Mouse (Mus musculus): ENCODE results near the gene Inpp1.
A peak's percentile ranks its signal among the peaks of the same experiment; 100 is the strongest.

Gene Inpp1

DNA sequence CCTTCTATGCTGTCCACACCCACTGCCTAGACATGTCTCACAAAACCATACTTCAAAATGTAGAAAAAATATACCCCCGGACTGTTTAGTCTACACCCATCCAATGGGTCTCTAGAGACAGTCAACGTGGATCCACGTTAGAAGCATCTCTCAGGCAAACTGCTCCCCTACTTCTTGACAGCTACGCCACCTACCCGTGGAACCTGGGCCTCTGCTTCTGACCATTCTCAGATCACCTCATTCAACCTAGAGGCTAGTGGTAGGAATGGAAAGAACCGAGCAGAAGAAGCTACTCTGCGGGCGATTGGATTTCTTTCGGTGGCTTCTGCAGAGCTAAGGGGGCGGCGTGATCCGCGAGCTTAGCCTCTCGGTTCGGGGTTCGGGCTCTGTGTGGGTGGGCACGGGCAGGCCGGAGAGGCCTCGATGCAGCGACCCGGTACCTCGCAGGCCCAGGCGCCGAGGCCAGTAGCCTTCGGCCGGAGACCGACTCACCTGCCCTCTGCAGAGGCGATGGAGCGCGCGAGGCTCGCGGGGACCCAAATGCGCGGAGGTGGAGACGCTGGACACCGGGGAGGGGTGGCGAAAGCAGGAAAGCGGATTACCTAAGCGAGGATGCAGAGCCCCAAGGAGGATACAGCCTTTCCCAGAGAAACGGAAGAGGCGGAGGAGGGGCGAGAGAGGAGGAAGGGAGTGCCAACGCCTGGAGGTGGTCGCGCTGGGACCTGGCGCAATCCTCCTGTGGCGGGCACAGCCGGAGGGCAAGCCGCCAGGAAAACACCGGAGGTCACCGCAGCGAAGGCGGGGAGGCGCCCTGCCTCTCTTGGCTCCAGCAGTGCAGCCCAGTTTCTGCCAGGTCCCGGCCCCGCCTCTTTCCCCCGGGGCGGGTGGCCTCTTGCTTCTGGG lies at the start of gene Inpp1:
TSS of gene Inpp1 (minus strand) at position 779 of the 903 bp plus-strand sequence.
- DNase-seq = peak; percentile 89

DNA sequence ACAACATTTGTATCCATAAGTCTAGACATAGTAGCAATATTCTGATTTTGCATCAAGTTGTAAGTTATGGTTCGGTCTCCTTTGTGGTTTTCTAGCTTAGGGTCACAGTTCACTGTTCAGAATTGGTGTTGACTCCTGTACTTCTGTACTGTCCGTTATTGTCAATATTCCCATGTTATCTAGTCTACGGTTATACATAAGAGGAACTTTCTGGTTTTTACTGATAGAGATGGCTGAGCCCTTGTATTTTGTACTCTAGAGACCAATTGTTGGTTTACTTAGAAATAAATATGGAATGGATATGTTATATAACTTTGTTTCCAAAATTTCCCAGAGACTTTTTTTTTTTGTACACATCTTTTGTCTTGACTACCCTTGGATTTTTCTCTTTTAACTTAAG lies 48.5 kb upstream of the Inpp1 start:
- DNase-seq = no peak

DNA sequence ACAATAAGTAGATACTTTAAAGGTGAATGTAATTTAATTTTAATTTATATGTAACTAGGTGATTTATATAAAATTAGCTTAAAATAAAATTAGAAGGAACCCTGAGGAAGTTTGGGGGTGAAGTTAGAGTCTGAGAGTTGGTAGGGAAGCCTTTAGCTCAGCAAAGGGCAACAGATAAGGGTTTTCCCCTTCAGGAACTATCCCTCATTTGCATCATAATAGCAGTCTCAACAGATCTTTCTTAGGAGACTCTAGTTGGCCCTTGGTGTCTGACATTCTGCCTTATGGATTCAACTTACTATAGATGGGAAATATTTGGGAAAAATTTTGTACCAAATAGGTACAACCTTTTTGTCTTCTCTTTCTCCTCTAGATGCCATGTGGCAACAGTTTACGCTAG lies 46.7 kb upstream of the Inpp1 start:
- no peak for DNase-seq

DNA sequence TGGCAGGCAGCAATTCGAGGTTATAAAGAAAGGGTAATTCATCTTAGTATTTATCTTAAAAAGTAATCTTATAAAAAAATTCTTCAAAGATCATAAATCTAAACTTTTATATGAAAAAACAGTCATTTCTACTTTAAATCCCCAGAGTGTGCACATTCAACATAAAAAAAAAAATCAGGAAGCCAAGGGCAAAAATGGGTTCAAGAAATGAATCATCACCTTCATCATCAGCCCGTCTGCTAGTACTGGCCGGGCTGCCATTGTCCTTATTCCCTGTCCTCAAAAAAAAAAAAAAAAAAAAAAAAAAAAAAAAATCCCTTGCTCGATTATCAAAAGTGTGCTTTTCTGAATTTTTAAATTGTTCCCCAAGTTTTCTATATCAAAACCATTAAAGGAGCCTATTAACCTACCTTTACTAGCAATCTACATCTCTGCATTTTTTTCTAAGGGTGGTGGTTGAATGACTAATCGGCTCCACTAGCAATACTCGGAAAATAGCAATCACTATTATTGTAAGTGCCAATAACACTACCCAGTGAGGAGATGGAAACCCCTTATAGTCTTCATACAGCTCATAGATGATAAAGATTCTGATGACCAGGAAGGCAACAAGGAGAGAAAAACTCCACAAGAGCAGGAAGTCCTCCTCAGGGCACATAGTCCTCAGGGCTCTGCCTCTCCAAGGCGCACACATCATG lies 38.6 kb upstream of the Inpp1 start:
- no peak for DNase-seq

DNA sequence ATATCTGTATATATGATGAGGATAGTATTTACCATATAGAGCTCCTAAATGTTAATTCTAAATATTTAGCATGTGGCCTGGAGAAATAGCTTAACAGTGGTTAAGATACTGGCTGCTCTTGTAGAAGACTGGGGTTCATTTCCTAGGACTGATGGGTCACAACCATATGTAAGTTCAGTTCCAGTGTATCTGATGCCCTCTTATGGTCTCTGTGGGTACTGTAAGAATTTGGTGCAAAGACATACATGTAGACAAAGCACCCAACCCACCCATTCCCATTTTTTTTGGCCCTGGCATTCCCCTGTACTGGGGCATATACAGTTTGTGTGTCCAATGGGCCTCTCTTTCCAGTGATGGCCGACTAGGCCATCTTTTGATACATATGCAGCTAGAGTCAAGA lies 36.5 kb upstream of the Inpp1 start:
- DNase-seq = peak; percentile 41

DNA sequence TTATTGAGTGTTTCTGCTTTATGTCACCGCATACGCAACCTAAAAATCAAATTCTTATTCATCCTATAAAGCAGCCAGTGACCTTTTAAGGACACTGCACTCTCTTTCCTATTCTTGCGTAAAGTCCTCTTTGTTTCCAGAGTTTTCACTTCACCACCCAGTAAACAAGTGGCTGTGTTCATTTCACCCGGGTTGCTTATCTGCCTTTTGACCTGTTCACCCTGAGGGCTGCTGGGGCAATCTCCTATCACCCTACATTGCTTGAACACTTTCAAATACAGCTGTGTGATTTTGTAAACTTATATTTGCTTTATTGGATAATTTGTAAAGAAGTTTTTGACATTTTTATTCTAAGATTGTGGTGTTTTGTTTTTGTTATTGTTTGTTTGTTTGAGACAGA lies 31.9 kb upstream of the Inpp1 start:
- DNase-seq = no peak

DNA sequence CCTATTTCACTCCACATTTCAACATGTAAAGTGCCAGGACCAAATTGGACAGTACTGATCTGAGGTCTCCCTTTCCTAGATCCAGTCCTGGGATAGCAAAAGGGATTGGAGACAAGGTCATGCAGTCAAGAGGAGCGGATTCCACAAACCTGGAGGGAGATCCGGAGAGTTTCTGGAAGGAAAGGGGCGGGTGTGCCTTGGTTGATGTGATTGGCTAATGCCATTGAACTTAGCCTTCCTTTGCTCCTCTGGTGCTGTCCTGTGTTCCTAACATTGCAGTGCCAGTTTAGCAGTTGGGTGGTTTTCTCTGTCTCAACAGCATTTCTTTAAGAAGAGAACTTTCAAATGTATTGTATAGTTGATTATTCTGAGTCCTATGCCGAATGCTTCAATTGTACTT lies 29.1 kb upstream of the Inpp1 start:
- no peak for DNase-seq

DNA sequence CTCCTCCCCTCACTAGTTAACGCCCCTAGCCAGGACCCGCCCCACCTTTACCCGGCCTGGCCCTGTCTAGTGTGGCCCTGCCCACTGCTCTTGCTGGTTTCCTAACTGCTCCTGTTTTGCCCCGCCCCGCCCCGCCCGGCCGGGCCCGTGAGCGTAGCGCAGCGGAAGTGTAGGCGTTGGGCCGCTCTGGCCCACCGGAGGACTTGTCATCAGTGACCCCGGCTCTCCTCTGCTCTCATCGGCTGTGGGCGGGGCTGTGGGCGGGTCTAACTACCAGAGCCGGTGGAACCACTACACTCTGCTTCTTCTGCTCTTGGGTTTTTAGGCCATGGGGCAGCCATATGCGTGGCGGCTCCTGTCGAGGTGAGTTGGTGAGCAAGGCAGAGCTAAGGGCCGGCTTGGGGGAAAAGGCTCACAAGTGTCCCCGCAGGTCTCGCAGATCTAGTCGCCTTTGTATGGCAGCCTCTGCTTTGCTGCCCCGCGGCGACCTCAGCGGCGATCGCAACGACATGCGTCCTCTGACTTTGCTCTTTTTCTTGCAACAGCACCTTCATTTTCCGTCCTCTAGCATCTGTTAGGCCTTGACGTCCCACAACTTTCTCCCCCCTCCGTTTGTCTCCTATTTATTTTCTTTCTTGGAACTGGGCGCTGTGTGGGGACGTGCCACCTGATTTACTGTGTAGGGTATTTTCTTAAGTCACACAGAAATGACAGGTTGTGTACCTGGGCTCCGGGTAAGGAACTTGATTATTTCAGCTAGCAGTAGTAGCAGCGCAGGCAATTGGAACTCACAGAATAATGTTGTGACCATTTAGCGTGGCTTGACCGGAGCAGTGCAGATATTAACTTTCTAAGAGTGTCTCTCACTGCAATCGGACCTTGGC lies 27.5 kb upstream of the Inpp1 start, which contains the start of gene Hibch:
TSS of gene Hibch (plus strand) at position 148 of the 884 bp plus-strand sequence.
- peak; percentile 100 for DNase-seq

DNA sequence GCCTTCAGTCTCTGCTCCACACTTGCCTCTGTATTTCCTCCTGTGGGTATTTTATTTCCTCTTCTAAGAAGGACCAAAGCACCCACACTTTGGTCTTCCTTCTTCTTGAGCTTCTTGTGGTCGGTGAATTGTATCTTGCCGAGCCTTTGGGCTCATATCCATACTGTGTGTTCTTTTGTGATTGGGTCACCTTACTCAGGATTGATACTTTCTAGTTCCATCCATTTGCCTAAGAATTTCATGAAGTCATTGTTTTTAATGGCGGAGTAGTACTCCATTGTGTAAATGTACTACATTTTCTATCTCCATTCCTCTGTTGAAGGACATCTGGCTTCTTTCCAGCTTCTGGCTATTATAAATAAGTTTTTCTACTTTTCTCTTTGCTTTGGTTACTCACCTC lies 26.9 kb upstream of the Inpp1 start:
- DNase-seq = no peak

DNA sequence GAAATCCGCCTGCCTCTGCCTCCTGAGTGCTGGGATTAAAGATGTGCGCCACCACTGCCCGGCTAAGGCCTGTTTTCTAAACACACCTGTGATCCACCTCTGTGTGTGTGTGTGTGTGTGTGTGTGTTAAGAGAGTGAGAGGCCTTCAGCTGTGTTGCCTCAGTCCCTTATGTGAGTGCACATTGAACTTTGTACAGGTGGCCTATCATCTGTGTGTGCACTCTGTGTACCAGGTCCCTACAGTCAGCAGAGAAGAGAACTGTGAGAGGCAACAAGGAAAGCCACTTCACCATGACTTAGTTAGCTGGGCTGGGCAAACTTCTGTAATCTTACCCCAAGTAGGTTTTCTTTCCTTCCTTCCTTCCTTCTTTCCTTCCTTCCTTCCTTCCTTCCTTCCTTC lies 21.6 kb upstream of the Inpp1 start:
- DNase-seq = no peak

DNA sequence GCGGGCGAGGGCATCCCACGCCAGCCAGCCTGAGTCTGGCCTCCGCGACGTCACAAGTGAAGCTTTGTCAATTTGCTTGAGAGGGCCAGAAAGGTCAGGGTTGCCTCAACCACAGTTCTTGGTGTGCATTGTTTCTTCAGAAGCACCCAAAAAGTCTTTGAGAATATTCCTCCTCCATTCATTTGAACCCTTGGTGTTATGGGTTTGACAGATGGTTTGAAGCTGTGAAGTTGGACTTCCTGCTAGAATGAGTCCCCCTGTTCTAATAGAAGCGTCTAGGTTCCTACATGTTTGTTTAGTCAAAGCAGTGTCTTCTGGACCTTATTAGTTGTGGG lies 292 bp upstream of the Inpp1 start:
- DNase-seq = no peak

DNA sequence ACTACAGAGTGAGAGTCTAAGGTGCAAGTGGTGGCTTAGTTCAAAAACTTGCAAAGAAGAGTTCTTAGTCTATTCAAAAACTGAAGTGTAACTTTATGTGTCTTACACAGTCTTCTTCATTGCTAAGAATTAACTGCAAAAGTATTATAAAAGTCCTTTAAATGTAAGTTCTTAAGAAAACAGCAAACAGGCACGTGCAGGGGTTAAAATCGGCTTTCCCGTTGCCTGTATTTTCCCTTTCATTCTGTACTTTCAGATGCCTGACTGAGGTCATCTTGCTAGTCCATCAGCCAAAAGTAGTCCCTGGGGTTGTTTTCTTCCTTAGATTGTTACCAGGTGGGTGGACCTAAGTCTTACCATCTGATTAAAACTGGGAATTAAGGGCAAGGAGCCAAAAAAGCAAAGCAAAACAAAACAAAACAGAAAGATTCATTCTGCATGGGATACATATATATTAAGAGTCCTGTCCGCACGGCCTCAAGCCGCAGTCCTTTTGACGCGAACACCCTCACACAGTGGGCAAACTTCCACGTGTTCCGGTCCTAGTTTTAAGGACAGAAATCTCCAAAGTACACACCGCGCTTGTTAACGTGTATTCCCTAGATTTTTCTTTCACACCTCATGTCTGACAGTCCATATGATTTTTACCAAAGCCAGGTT lies 1.1 kb downstream of the Inpp1 start:
- peak; percentile 20 for DNase-seq

DNA sequence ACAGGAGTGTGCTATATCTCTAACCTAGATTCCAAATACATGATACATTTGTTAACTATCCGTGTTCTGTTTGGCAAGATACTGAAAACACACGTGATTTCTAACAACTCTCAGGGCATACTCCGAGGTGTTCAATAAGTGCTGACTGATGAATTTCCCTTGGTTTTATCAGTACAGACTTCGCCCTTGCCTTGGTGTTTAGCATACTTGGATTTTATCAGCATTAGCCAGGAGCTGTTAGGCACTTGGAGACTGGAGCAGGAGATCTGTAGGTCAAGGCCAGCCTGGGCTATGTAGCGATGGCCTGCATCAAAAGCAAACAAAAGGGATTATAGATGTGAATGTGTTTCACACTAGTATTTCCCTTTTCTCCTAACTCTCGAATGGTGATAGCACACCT lies 9.0 kb downstream of the Inpp1 start:
- DNase-seq = no peak

DNA sequence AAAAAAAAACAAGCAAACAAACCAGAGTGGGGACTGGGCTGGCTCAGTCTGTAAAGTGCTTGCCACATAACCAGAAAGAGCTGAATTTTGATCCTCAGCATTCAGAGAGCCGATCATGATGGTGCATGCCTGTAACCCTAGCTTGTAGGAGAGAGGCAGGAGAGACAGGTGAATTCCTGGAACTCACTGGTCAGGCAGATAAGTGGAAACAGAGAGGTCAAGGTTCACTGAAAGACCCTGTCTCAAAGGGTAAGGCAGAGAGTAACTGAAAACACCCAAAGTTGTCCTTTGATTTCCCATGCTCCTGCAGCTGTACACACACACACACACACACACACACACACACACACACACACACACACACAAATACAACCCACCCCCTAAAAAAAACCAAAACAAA lies 12.4 kb downstream of the Inpp1 start:
- DNase-seq = no peak

DNA sequence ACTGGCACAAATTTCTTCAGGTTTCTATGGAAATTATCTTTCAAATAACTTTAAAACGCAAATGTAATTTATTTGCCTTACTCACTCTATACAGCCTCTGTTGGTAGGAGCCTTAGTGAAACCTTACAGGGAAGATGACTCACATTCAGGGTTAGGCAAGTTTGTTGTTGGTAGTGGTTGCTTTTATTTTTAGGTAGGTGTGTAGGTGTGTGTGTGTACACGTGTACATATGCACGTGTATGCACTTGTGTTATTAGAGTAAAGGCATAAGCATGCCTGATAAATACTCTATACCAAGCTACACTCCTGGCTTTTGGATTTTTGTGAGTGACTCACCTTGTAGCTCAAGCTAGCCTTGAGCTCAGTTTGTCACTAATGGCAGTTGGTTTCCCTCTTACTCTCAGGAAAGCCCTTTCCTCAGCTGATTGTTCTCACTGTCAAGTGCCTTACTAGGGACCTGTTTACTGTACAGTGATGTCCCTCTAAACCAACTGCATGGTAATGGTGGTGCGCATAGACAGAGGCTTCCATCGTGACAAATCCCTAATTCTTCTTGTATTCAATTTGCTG lies 15.0 kb downstream of the Inpp1 start:
- no peak for DNase-seq

DNA sequence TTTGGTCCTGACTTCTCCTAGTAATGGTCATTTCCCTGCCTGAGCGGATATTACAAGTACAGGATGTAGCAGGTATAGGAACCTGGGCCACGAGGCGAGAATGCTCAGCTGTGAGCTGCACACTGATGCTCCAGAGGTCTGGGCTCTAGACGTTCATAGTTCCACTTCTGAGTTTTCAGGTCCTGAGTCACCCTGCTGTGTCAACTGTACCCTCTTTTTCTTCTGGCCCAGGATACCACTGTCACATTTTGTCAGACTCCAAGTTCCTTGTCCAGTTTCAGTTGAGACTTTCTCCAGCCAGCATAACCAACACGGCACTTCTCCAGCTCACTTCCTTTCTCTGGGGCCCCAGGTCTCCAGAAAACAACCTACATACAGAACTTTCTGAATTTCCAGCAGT lies 15.8 kb downstream of the Inpp1 start:
- no peak for DNase-seq

DNA sequence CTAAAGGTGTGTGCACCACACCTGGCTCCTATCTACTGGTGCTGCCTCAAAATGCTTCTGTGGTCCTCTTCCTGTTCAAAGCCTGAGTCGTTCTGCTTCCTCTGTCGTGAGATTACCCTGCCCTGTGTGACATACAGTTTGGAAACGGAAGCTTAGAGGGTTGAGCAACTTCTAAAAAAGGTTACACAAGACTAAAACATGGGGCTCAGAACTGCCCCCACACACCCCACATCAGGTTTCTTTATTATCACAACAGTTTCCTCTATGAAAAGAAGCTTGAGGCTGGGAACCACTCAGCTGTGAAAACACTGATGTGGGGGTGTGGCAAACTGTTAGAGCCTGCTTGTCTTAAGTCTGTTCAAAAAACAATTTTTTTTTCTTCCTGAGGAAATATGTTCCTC lies 17.1 kb downstream of the Inpp1 start:
- no peak for DNase-seq

DNA sequence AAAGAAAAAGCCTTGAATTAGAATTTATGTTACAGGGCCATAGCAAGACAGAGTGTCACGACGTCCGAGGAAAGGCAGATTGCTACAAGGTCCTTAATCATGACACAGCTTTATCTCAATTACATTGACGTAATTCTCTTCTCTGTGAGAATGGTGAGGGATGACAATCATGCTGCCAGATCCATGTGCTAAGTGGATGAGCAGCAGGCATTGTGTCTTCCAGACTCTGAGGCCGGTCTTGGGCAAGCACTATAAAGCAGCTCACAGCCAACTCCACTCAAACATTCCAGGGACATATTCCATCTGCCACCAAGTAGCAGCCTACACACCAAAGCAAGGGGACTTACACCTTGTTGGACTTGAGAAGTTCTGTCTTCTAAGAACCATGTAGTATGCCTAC lies 17.7 kb downstream of the Inpp1 start:
- no peak for DNase-seq

DNA sequence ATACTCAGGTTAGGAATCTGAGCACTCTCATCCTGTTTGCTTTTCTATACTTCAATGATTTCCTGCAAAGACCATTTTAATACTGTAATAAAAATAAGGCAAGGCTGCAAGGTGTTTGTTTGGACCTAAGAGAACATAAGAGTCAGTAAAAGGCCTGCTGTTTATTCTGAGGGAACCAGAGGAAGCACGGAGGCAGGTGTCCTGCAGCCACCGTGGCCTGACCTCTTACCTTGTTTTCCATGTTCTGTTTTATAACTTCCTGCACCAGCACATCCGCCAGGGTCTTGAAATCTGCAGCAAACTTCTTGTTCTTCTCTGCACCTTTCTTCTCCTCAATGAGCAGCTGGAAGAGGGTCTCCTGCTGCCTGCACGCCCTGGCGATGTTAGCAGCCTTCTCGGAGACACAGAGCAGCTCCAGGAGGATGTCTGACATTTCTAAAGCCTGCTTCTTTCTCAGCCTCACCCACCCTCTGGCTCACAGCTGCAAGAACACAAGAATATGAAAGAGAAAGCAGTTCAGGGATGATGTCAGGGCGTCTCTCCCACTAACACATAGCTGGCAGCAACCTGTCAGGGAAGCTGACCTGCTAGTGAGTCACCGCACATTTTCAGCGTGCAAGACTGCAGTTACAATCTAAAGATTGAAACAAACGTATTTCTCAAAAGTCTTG lies 18.3 kb downstream of the Inpp1 start:
- DNase-seq = no peak

DNA sequence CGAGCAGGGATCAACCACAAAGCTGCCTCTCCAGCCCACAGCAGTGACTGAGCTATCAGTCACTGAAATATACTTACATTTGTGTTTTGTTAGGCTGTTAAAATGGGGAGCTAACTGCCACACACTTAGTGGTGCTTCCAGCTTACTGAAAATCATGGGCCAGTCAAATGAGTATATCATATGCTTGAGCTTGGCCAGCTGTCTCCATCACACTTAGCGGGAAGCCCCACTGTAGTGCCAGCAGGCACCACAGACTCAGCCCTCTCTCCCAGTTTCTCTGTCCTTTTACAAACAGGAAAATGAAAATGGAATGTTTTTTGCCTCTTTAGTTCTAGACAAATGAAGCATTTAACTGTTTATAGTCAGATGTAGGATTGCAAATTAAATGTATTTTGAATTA lies 21.6 kb downstream of the Inpp1 start:
- DNase-seq = no peak

DNA sequence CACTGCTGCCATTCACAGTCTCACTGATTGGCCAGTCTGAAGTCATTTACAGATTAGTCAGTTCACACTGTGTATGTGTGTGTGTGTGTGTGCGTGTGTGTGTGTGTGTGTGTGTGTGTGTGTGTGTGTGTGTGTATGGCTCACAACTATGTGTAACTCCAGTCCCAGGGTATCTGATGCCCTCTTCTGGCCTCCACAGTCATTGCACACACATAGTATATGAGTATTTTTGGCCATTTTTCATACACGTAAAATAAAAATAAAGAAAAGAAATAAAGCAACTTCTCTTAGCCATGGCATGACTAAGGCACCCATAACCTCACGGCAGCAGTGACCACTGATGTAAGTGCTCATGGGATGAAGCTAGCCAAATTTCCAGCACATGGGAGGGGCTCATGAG lies 23.8 kb downstream of the Inpp1 start:
- no peak for DNase-seq

DNA sequence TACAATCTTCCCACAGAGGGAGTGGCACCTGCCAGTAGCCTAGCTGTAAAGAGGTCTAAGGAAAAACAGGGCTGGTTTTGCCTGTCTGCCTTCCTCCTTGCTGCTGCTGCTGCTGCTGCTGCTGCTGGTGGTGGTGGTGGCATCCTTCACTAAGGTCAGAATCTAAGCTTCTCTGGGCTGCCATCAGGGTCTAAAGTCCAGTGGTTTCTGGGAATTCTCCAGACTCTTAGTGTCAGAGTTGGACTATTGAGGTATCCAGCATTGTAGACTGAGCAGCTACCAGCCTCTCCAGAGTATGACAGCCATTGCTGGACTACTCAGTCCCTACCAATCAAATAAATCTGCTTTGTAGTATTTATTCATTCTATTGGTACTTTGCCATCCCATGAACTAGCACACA lies 24.8 kb downstream of the Inpp1 start:
- no peak for DNase-seq
